ENCODE assay signal across 24 mouse cellular contexts in the genomic region with DNA sequence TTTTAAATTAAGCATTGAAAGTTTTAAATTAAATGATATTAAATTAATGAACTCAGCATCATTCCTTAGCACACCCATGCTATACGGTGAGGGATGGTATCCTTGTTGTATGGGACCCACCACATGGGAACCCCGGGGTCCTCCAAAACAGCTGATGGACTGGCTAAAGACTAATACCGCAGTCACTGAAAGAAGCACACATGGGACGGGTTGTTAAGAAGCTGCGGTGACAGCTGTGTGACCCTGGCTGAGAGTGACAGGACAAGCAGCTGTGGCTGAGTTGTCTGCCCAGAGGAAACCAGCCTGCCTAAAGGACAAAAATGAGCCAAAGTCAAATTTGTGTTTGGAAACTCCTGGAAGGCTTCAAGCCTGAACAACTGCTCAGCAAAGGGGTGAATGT. TPM values are rescaled to one million over a fixed set of nuclear protein-coding genes. Genes with fewer than 3 reads are reported as not detected.
DNase-seq lines count a peak whose midpoint lies in the region; ATAC-seq and TF ChIP-seq lines count a peak whose summit lies in the region.
"Had no signal": no experiment of that assay in that cellular context is flagged by ENCODE, and none has a peak within 500 bp of the region (broad histone marks: within the 10 kb centered on the region; RNA-seq: fewer than 3 reads in every experiment).

No protein-coding gene starts in this region.

- no peaks in the 10 kb centered on the region for H3K36me3 ChIP-seq in embryonic facial prominence, embryonic 14.5 days (ENCODE audit: control insufficient read depth, insufficient read depth, low read length)
- no peaks in the 10 kb centered on the region for H3K36me3 ChIP-seq in embryonic facial prominence, embryonic 10.5 days (replicated peaks)
- H3K36me3 ChIP-seq in liver, embryonic 11.5 days (ENCODE audit: control insufficient read depth, insufficient read depth, low read length): no peaks in the 10 kb centered on the region; the same call in 1 of the 2 replicates
- no peaks in the 10 kb centered on the region for H3K36me3 ChIP-seq in limb, embryonic 14.5 days (ENCODE audit: control insufficient read depth, insufficient read depth, low read length)
- H3K36me3 ChIP-seq: embryonic facial prominence, embryonic 13.5 days; forebrain, embryonic 15.5 days; G1E had no signal

- no peak overlapping the region for H3K9ac ChIP-seq in embryonic facial prominence, embryonic 14.5 days (ENCODE audit: low read depth, low read length)
- H3K9ac ChIP-seq in liver, embryonic 11.5 days (ENCODE audit: low read depth, low read length): no peak overlapping the region
- H3K9ac ChIP-seq in limb, embryonic 14.5 days (ENCODE audit: low read depth, low read length, severe bottlenecking): no peak overlapping the region
- H3K9ac ChIP-seq: embryonic facial prominence, embryonic 13.5 days; forebrain, embryonic 13.5 days; forebrain, embryonic 15.5 days; forebrain, postnatal 0 days had no signal

- peaks cover 5% of the 10 kb centered on the region; the same call in 1 of the 2 replicates for H3K4me1 ChIP-seq in embryonic facial prominence, embryonic 14.5 days (ENCODE audit: control insufficient read depth, insufficient read depth, low read length)
- peaks cover 68% of the 10 kb centered on the region for H3K4me1 ChIP-seq in embryonic facial prominence, embryonic 10.5 days
- peaks cover 61% of the 10 kb centered on the region for H3K4me1 ChIP-seq in liver, embryonic 11.5 days (replicated peaks; ENCODE audit: control insufficient read depth, insufficient read depth, low read length)
- peaks cover 10% of the 10 kb centered on the region; the same call in 1 of the 2 replicates for H3K4me1 ChIP-seq in limb, embryonic 14.5 days (ENCODE audit: control insufficient read depth, insufficient read depth, low read length)

- H3K27me3 ChIP-seq in embryonic facial prominence, embryonic 14.5 days (replicated peaks; ENCODE audit: control insufficient read depth, insufficient read depth, low read length): no peaks in the 10 kb centered on the region
- H3K27me3 ChIP-seq in embryonic facial prominence, embryonic 10.5 days (replicated peaks; ENCODE audit: low read depth, poor library complexity, severe bottlenecking): peaks cover 12% of the 10 kb centered on the region; the same call in 1 of the 2 replicates
- H3K27me3 ChIP-seq in liver, embryonic 11.5 days (replicated peaks; ENCODE audit: control insufficient read depth, insufficient read depth, low read length): no peaks in the 10 kb centered on the region
- no peaks in the 10 kb centered on the region for H3K27me3 ChIP-seq in limb, embryonic 14.5 days (ENCODE audit: control insufficient read depth, insufficient read depth, low read length)
- H3K27me3 ChIP-seq: embryonic facial prominence, embryonic 13.5 days; forebrain, embryonic 13.5 days; forebrain, embryonic 15.5 days; Patski had no signal

- TF ChIP-seq POLR2A in limb, embryonic 14.5 days (IDR thresholded peaks at IDR 0.05; ENCODE audit: borderline replicate concordance, extremely low read depth, insufficient read depth, insufficient read length): no peak

- no peak overlapping the region for H3K27ac ChIP-seq in embryonic facial prominence, embryonic 14.5 days (replicated peaks; ENCODE audit: low read depth, low read length)
- no peak overlapping the region for H3K27ac ChIP-seq in embryonic facial prominence, embryonic 10.5 days (replicated peaks)
- H3K27ac ChIP-seq in liver, embryonic 11.5 days (ENCODE audit: low read depth, low read length): peak overlapping the region; percentile 4; the same call in 1 of the 2 replicates
- H3K27ac ChIP-seq in limb, embryonic 14.5 days (replicated peaks; ENCODE audit: low read depth, low read length): no peak overlapping the region
- H3K27ac ChIP-seq: embryonic facial prominence, embryonic 13.5 days; forebrain, embryonic 13.5 days; forebrain, embryonic 15.5 days had no signal

- 66% methylated on average over 5 of the region's 5 CpGs for WGBS in embryonic facial prominence, embryonic 14.5 days
- WGBS in embryonic facial prominence, embryonic 10.5 days: 83% methylated on average over 5 of the region's 5 CpGs
- 62% methylated on average over 5 of the region's 5 CpGs for WGBS in liver, embryonic 11.5 days
- 77% methylated on average over 5 of the region's 5 CpGs for WGBS in limb, embryonic 14.5 days

- no peak overlapping the region for H3K4me3 ChIP-seq in embryonic facial prominence, embryonic 14.5 days (ENCODE audit: low read depth, low read length)
- H3K4me3 ChIP-seq in embryonic facial prominence, embryonic 10.5 days: no peak overlapping the region
- H3K4me3 ChIP-seq in liver, embryonic 11.5 days (ENCODE audit: low read depth, low read length): no peak overlapping the region
- H3K4me3 ChIP-seq in limb, embryonic 14.5 days (replicated peaks; ENCODE audit: low read length): no peak overlapping the region
- H3K4me3 ChIP-seq: embryonic facial prominence, embryonic 13.5 days; forebrain, embryonic 13.5 days; forebrain, embryonic 15.5 days had no signal

- H3K4me2 ChIP-seq in embryonic facial prominence, embryonic 14.5 days (ENCODE audit: low read depth, low read length): no peak overlapping the region
- no peak overlapping the region for H3K4me2 ChIP-seq in liver, embryonic 11.5 days
- no peak overlapping the region for H3K4me2 ChIP-seq in limb, embryonic 14.5 days (replicated peaks; ENCODE audit: low read depth, low read length, severe bottlenecking)
- H3K4me2 ChIP-seq: embryonic facial prominence, embryonic 13.5 days; forebrain, embryonic 13.5 days; forebrain, embryonic 15.5 days had no signal

- no peak; the same call in 1 of the 2 replicates for ATAC-seq in embryonic facial prominence, embryonic 14.5 days (ENCODE audit: low read depth)
- no peak for ATAC-seq in liver, embryonic 11.5 days (replicated peaks; ENCODE audit: low FRiP score)
- ATAC-seq in limb, embryonic 14.5 days (ENCODE audit: low FRiP score, low read depth): peak; percentile 58
- ATAC-seq: activated CD4-positive, CD25-positive, alpha-beta regulatory T cell, adult 4 months; CD4-positive, CD25-positive, alpha-beta regulatory T cell, adult 4 months; forebrain, embryonic 13.5 days; forebrain, embryonic 15.5 days; forebrain, postnatal 0 days; Patski had no signal

- H3K9me3 ChIP-seq in embryonic facial prominence, embryonic 14.5 days (ENCODE audit: control insufficient read depth, low read length): no peaks in the 10 kb centered on the region
- H3K9me3 ChIP-seq in embryonic facial prominence, embryonic 10.5 days: no peaks in the 10 kb centered on the region
- no peaks in the 10 kb centered on the region for H3K9me3 ChIP-seq in liver, embryonic 11.5 days (ENCODE audit: control insufficient read depth, low read length)
- H3K9me3 ChIP-seq in limb, embryonic 14.5 days (ENCODE audit: control insufficient read depth, low read length): no peaks in the 10 kb centered on the region
- H3K9me3 ChIP-seq: embryonic facial prominence, embryonic 13.5 days; forebrain, embryonic 13.5 days; forebrain, embryonic 15.5 days; G1E had no signal

- DNase-seq in embryonic facial prominence, embryonic 14.5 days (ENCODE audit: low spot score): peak; percentile 71
- DNase-seq in embryonic facial prominence, embryonic 10.5 days (ENCODE audit: low spot score): no peak
- DNase-seq in liver, embryonic 11.5 days (ENCODE audit: low spot score): no peak
- DNase-seq in liver: no peak
- DNase-seq in limb, embryonic 14.5 days (ENCODE audit: low spot score): no peak
- DNase-seq: adrenal gland, adult 8-10 months; adrenal gland, postnatal 14 days; adrenal gland, postnatal 36 days; B cell, adult 2 months; cerebellum, adult 11-12 months; cerebellum, adult 2 months; cerebellum, adult 9-10 months; cerebellum, postnatal 10 days; cerebellum, postnatal 25 days; forebrain, postnatal 0 days had no signal

RNA-seq across cellular contexts. Expression of a gene that starts 8.6 kb away (rescaled TPM):
- polyA plus RNA-seq in embryonic facial prominence, embryonic 14.5 days (2014; fragmentation: Nextera tagmentation; extraction: Ambion mirVana): 2.7 and 4.8 TPM in 2 replicates
- 0.18 TPM in 1 of 2 replicates, not detected in the other for polyA plus RNA-seq in embryonic facial prominence, embryonic 10.5 days (2016; fragmentation: Nextera tagmentation; extraction: Ambion mirVana)
- 0.62 and 0.70 TPM in 2 replicates for polyA plus RNA-seq in liver, embryonic 11.5 days (2014; fragmentation: Nextera tagmentation; extraction: Ambion mirVana)
- polyA plus RNA-seq in limb, embryonic 14.5 days (2012; rRNA removed): 0.25 and 0.38 TPM in 2 replicates
- 0.17 and 0.18 TPM in 2 replicates for polyA plus RNA-seq in limb, embryonic 14.5 days (2014; fragmentation: Nextera tagmentation; extraction: Ambion mirVana)
- polyA plus RNA-seq: activated CD4-positive, CD25-positive, alpha-beta regulatory T cell, adult 4 months; CD4-positive, CD25-positive, alpha-beta regulatory T cell, adult 4 months; forebrain, embryonic 11.5 days; G1E had no signal

RNA-seq across cellular contexts. Expression of a gene that starts 24.2 kb away (rescaled TPM):
- 5.0 and 6.0 TPM in 2 replicates for polyA plus RNA-seq in embryonic facial prominence, embryonic 14.5 days (2014; fragmentation: Nextera tagmentation; extraction: Ambion mirVana)
- 4.7 and 5.1 TPM in 2 replicates for polyA plus RNA-seq in embryonic facial prominence, embryonic 10.5 days (2016; fragmentation: Nextera tagmentation; extraction: Ambion mirVana)
- polyA plus RNA-seq in liver, embryonic 11.5 days (2014; fragmentation: Nextera tagmentation; extraction: Ambion mirVana): 20.0 and 20.1 TPM in 2 replicates
- polyA plus RNA-seq in limb, embryonic 14.5 days (2012; rRNA removed): 9.6 and 11.3 TPM in 2 replicates
- 5.6 and 6.5 TPM in 2 replicates for polyA plus RNA-seq in limb, embryonic 14.5 days (2014; fragmentation: Nextera tagmentation; extraction: Ambion mirVana)

RNA-seq across cellular contexts. Expression of a gene that starts 34.6 kb away (rescaled TPM):
- 9.2 and 10.1 TPM in 2 replicates for polyA plus RNA-seq in embryonic facial prominence, embryonic 14.5 days (2014; fragmentation: Nextera tagmentation; extraction: Ambion mirVana)
- 20.4 and 21.8 TPM in 2 replicates for polyA plus RNA-seq in embryonic facial prominence, embryonic 10.5 days (2016; fragmentation: Nextera tagmentation; extraction: Ambion mirVana)
- polyA plus RNA-seq in liver, embryonic 11.5 days (2014; fragmentation: Nextera tagmentation; extraction: Ambion mirVana): 20.1 and 20.7 TPM in 2 replicates
- 18.1 and 24.0 TPM in 2 replicates for polyA plus RNA-seq in limb, embryonic 14.5 days (2012; rRNA removed)
- 8.1 and 11.3 TPM in 2 replicates for polyA plus RNA-seq in limb, embryonic 14.5 days (2014; fragmentation: Nextera tagmentation; extraction: Ambion mirVana)

RNA-seq across cellular contexts. Expression of a gene that starts 45.4 kb away (rescaled TPM):
- polyA plus RNA-seq in embryonic facial prominence, embryonic 14.5 days (2014; fragmentation: Nextera tagmentation; extraction: Ambion mirVana): 0.07 and 0.08 TPM in 2 replicates
- not detected in 2 replicates for polyA plus RNA-seq in embryonic facial prominence, embryonic 10.5 days (2016; fragmentation: Nextera tagmentation; extraction: Ambion mirVana)
- polyA plus RNA-seq in liver, embryonic 11.5 days (2014; fragmentation: Nextera tagmentation; extraction: Ambion mirVana): 0.09 TPM in 1 of 2 replicates, not detected in the other
- 0.08 and 0.12 TPM in 2 replicates for polyA plus RNA-seq in limb, embryonic 14.5 days (2012; rRNA removed)
- 0.14 TPM in 1 of 2 replicates, not detected in the other for polyA plus RNA-seq in limb, embryonic 14.5 days (2014; fragmentation: Nextera tagmentation; extraction: Ambion mirVana)
- polyA plus RNA-seq: activated CD4-positive, CD25-positive, alpha-beta regulatory T cell, adult 4 months; CD4-positive, CD25-positive, alpha-beta regulatory T cell, adult 4 months; embryonic facial prominence, embryonic 11.5 days; embryonic facial prominence, embryonic 13.5 days; forebrain, embryonic 11.5 days had no signal
